Mouse (Mus musculus): Measurements from ENCODE around the gene Wdr90. TPM values are rescaled to one million over a fixed set of nuclear protein-coding genes. Genes with fewer than 3 reads are reported as not detected.

Wdr90 gene
- polyA plus RNA-seq, 1 experiment from 2014 or later: 53.4 TPM

DNA sequence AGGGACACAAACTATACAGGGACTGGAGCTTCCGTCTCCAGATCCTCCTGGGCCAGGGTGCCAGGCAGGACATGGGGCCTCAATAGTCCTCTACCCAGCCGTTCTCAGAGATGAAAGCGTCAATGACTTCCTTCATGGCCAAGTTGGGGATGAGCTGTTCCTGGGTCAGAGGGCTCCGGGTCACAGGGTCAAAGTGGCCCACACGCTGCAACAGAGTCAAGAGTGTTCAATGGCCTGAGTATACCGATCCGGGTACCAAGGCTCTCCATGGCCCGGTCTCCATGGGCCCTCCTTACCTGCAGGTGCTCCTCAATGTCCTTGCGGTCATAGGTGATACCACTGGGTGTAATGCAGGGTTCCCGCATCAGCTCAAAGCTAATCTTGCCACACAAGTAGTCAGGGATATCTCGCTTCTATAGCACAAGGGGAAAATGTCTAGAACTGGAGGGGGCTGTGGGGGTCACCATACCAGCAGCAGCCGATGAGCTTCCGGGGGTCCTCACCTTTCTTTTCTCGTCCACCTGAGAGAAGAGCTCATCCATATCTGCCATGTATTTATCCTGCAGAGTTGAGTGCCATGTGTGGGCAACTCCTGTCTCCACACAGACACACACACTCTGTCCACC is 30.4 kb downstream of the Wdr90 start:
- no peaks in the 10 kb centered on the region for H3K27me3 ChIP-seq (ENCODE audit: low read depth, poor library complexity, severe bottlenecking)
- no peak overlapping the region for H3K27ac ChIP-seq (replicated peaks)
- WGBS: 90% methylated on average over 14 of the region's 14 CpGs
- no peaks in the 10 kb centered on the region for H3K9me3 ChIP-seq (replicated peaks)
- no peak for DNase-seq (ENCODE audit: low spot score)
- H3K36me3 ChIP-seq: peaks cover 68% of the 10 kb centered on the region
- peaks cover 90% of the 10 kb centered on the region for H3K4me1 ChIP-seq
- peak overlapping the region; percentile 89 for H3K4me3 ChIP-seq

DNA sequence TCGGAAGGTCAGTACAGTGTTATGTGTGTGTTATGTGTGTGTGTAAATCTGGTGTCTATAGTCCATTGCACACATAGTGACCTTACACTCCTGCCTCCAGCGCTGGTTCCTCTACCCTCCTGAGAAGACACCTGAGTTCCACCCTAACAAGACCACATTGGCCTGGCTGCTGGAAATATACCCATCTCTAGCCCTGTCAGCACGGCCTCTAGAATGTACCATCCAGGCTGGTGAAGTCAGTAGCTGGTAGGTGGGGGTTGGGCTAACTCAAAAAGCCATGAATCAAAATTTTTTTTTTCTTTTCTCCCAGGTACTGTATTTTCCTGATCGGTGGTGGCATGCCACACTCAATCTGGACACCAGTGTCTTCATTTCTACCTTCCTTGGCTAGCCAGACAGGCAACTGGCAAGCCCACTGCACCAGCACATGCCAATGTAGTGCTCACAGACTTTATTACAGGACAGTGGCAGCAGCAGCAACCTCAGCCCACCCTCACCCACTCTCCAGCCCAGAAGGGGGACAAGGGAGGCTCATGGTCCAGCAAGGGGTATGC is 31.0 kb downstream of the Wdr90 start:
- Histone ChIP-seq H3K27ac (replicated peaks) (no peak overlapping the region), H3K4me1 (peaks cover 88% of the 10 kb centered on the region), H3K4me3 (peak overlapping the region; percentile 89; the same call in 1 of the 2 replicates), H3K9me3 (replicated peaks) (no peaks in the 10 kb centered on the region), H3K36me3 (peaks cover 68% of the 10 kb centered on the region), H3K27me3 (ENCODE audit: low read depth, poor library complexity, severe bottlenecking) (no peaks in the 10 kb centered on the region)
- WGBS: 90% methylated on average over 4 of the region's 4 CpGs
- no peak for DNase-seq (ENCODE audit: low spot score)

DNA sequence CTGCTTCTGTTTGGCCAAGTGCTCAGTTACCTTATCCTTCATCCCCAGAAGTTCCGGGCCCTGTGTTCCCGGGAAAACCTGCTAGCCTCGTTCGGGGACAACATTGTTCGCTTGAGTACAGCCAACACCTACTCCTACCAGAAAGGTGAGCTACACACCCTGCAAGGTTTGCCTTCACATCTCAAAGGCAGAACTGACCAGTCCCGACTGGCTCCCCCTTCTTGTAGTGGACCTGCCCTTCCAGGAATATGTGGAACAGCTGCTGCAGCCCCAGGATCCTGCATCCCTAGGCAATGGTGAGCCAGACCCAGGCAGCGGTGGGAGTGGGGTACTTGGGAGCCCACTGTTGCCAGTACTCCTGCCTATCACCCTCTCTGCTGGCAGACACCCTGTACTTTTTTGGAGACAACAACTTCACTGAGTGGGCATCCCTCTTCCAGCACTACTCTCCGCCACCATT is 31.7 kb downstream of the Wdr90 start:
- peak; percentile 41 for DNase-seq (ENCODE audit: low spot score)
- no peaks in the 10 kb centered on the region for H3K9me3 ChIP-seq (replicated peaks)
- H3K4me3 ChIP-seq: peak overlapping the region; percentile 89
- WGBS: 47% methylated on average over 8 of the region's 8 CpGs
- no peaks in the 10 kb centered on the region for H3K27me3 ChIP-seq (ENCODE audit: low read depth, poor library complexity, severe bottlenecking)
- H3K4me1 ChIP-seq: peaks cover 88% of the 10 kb centered on the region
- peaks cover 63% of the 10 kb centered on the region for H3K36me3 ChIP-seq
- peak overlapping the region; percentile 95 for H3K27ac ChIP-seq (replicated peaks)

- no peaks in the 10 kb centered on the region for H3K9me3 ChIP-seq (replicated peaks)
- 1% methylated on average over 32 of the region's 32 CpGs for WGBS
- H3K4me3 ChIP-seq: peak within 1 kb of the TSS; percentile 89
- peaks cover 88% of the 10 kb centered on the region for H3K4me1 ChIP-seq
- DNase-seq (ENCODE audit: low spot score): peak; percentile 88
- H3K27ac ChIP-seq (replicated peaks): peak within 1 kb of the TSS; percentile 95
- H3K36me3 ChIP-seq: peaks cover 60% of the 10 kb centered on the region
- H3K27me3 ChIP-seq (ENCODE audit: low read depth, poor library complexity, severe bottlenecking): no peaks in the 10 kb centered on the region
Observed at GRCm38 (mm10) chr17:25828712-25829557, 32.4 kb downstream of the Wdr90 start, which contains the start of gene Jmjd8. Gene Jmjd8 (plus strand): TSS chr17:25828867.

DNA sequence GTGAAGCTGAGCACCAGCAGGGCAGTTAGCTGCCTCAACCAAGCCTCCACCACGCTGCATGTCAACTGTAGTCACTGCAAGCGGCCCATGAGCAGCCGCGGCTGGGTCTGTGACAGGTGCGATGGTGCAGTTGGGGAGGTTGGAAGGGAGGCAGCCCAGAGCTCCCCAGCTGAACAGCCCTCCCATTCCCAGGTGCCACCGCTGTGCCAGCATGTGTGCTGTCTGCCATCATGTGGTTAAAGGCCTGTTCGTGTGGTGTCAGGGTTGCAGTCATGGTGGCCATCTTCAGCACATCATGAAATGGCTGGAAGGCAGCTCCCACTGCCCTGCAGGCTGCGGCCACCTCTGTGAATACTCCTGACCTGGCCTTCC is 33.1 kb downstream of the Wdr90 start:
- DNase-seq (ENCODE audit: low spot score): no peak
- H3K27ac ChIP-seq (replicated peaks): peak overlapping the region; percentile 95
- WGBS: 83% methylated on average over 8 of the region's 8 CpGs
- H3K36me3 ChIP-seq: peaks cover 60% of the 10 kb centered on the region
- H3K4me1 ChIP-seq: peaks cover 84% of the 10 kb centered on the region
- H3K4me3 ChIP-seq: peak overlapping the region; percentile 89
- H3K9me3 ChIP-seq (replicated peaks): no peaks in the 10 kb centered on the region
- no peaks in the 10 kb centered on the region for H3K27me3 ChIP-seq (ENCODE audit: low read depth, poor library complexity, severe bottlenecking)

- Histone ChIP-seq H3K9me3 (replicated peaks) (no peaks in the 10 kb centered on the region), H3K4me3 (peak overlapping the region; percentile 89), H3K27me3 (ENCODE audit: low read depth, poor library complexity, severe bottlenecking) (no peaks in the 10 kb centered on the region), H3K4me1 (peaks cover 86% of the 10 kb centered on the region), H3K27ac (replicated peaks) (peak overlapping the region; percentile 95; the same call in 1 of the 2 replicates), H3K36me3 (peaks cover 60% of the 10 kb centered on the region)
- WGBS: 94% methylated on average over 22 of the region's 22 CpGs
- DNase-seq (ENCODE audit: low spot score): no peak
Observed at GRCm38 (mm10) chr17:25827546-25828222, 33.6 kb downstream of the Wdr90 start.

DNA sequence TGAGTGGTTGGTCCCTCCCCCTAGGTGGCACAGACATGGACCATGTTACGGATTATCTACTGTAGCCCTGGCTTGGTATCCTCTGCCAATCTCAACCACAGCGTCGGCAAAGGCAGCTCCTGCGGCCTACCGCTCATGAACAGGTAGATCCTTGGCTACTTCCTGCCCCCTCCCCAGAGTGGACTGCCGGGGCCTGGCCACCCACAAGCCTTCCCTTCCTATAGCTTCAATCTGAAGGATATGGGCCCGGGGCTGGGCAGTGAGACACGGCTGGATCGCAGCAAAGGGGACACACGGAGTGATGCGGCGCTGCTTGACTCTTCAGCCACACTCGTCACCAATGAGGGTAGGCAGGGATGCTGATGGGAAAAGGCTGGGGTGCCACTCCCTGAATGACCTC is 34.3 kb downstream of the Wdr90 start:
- WGBS: 99% methylated on average over 13 of the region's 13 CpGs
- Histone ChIP-seq H3K36me3 (peaks cover 60% of the 10 kb centered on the region), H3K4me3 (peak overlapping the region; percentile 89; the same call in 1 of the 2 replicates), H3K27ac (replicated peaks) (no peak overlapping the region), H3K27me3 (ENCODE audit: low read depth, poor library complexity, severe bottlenecking) (no peaks in the 10 kb centered on the region), H3K4me1 (peaks cover 84% of the 10 kb centered on the region), H3K9me3 (replicated peaks) (no peaks in the 10 kb centered on the region)
- DNase-seq (ENCODE audit: low spot score): no peak

DNA sequence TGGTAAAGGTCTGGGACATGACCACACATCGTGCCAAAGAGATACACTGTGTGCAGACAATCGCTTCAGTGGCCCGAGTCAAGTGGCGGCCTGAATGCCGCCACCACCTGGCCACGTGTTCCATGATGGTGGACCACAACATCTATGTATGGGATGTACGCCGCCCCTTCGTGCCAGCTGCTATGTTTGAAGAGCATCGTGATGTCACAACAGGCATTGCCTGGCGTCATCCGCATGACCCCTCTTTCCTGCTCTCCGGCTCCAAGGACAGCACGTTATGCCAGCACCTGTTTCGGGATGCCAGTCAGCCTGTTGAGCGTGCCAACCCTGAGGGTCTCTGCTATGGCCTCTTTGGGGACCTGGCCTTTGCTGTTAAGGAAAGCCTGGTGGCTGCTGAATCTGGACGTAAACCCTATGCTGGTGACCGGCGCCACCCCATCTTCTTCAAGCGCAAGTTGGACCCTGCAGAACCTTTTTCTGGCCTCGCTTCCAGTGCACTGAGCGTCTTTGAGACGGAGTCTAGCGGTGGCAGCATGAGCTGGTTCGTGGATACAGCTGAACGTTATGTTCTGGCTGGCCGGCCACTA is 35.2 kb downstream of the Wdr90 start:
- peaks cover 50% of the 10 kb centered on the region for H3K36me3 ChIP-seq
- no peak for DNase-seq (ENCODE audit: low spot score)
- H3K27ac ChIP-seq (replicated peaks): no peak overlapping the region
- no peaks in the 10 kb centered on the region for H3K9me3 ChIP-seq (replicated peaks)
- 95% methylated on average over 27 of the region's 27 CpGs for WGBS
- H3K4me3 ChIP-seq: peak overlapping the region; percentile 89; the same call in 1 of the 2 replicates
- H3K27me3 ChIP-seq (ENCODE audit: low read depth, poor library complexity, severe bottlenecking): 0 out of 2 replicates have a peak, but pooled peaks cover 3% of the 10 kb centered on the region
- peaks cover 75% of the 10 kb centered on the region for H3K4me1 ChIP-seq

GRCm38 (mm10) chr17:25825311-25825710 is 36.0 kb downstream of the Wdr90 start:
- Histone ChIP-seq H3K27me3 (ENCODE audit: low read depth, poor library complexity, severe bottlenecking) (peaks cover 10% of the 10 kb centered on the region), H3K9me3 (replicated peaks) (no peaks in the 10 kb centered on the region), H3K27ac (replicated peaks) (no peak overlapping the region), H3K4me3 (peak overlapping the region; percentile 89), H3K36me3 (peaks cover 43% of the 10 kb centered on the region), H3K4me1 (peaks cover 67% of the 10 kb centered on the region)
- DNase-seq (ENCODE audit: low spot score): no peak
- WGBS: 88% methylated on average over 6 of the region's 6 CpGs

DNA sequence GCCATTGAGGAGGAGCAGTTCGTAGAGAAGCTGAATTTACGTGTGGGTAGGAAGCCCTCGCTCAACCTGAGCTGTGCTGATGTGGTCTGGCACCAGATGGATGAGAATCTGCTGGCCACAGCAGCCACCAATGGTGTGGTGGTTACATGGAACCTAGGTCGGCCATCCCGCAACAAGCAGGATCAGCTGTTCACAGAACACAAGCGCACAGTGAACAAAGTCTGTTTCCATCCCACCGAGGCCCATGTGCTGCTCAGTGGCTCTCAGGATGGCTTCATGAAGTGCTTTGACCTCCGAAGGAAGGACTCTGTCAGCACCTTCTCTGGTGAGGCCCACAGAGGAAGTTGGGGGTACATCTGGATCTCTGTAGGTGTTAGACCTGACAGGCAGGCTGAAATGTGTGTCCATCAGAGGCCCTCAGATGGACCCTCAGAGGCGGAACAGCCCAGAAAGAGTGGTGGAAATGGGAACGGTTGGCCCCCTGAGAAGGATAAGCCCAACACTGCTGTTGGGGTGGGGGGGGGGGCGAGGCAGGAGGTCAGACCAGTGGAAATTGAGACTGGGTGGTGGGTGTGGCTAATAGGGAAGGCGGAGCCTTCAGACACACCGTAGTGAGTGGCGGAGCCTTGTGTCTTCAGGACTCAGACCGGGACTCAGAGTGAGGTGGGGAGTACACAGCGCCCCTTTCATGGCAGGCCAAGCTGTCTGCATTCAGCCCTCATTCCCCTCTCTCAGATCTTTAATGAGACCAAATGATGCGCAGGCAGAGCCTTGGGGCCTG is 36.7 kb downstream of the Wdr90 start:
- Histone ChIP-seq H3K36me3 (peaks cover 39% of the 10 kb centered on the region), H3K27ac (replicated peaks) (no peak overlapping the region), H3K4me3 (peak overlapping the region; percentile 89), H3K9me3 (replicated peaks) (no peaks in the 10 kb centered on the region), H3K27me3 (ENCODE audit: low read depth, poor library complexity, severe bottlenecking) (peaks cover 18% of the 10 kb centered on the region), H3K4me1 (peaks cover 66% of the 10 kb centered on the region)
- 77% methylated on average over 17 of the region's 17 CpGs for WGBS
- no peak for DNase-seq (ENCODE audit: low spot score)

DNA sequence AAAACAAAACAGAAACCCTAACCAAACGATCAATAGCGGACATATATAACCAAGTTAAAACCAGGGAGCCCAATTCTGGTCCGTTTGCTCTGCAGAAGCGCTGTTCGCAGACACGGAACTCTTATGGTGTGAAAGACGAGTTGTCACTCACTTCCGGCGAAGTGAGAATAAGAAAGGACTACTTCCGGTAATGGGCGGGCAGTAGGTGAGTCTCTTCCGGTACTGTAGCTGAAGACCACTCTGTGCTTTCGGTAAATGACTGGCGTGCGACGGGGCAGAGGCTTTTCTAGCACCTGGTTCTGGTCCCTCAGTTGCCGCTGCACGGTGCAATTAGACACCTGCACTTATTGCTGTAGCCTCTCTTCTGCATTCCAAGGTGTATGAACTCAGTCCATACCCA is 37.8 kb downstream of the Wdr90 start, which contains the start of gene Wdr24:
Gene Wdr24 (plus strand): TSS at position 176 of the 400 bp plus-strand sequence.
- Histone ChIP-seq H3K4me1 (peaks cover 65% of the 10 kb centered on the region), H3K27ac (replicated peaks) (peak within 1 kb of the TSS; percentile 82), H3K36me3 (peaks cover 44% of the 10 kb centered on the region), H3K9me3 (replicated peaks) (no peaks in the 10 kb centered on the region), H3K4me3 (peak within 1 kb of the TSS; percentile 89), H3K27me3 (ENCODE audit: low read depth, poor library complexity, severe bottlenecking) (peaks cover 29% of the 10 kb centered on the region)
- DNase-seq (ENCODE audit: low spot score): peak; percentile 73
- under 1% methylated on average over 18 of the region's 18 CpGs for WGBS
